Mouse (Mus musculus): ENCODE results near the gene Cd209g.

DNA sequence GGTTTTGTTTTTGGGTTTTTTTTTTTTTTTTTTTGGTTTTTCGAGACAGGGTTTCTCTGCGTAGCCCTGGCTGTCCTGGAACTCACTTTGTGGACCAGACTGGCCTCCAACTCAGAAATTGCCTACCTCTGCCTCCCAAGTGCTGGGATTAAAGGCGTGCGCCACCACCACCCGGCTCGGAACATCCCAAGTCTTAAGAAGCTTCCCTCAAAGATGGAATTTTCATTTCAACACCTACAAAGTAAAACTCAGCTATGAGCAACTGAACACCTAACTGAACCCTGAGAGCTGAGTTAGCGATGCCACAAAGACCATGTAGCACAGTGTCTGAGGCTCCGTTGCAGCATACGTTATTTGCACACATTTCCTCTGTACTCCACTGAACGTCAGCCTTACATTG is at the start of gene Cd209g:
- no peak for TF ChIP-seq HCFC1 (IDR thresholded peaks at IDR 0.05; ENCODE audit: borderline replicate concordance, insufficient read depth, low read length)
- TF ChIP-seq ZNF384 (IDR thresholded peaks at IDR 0.05; ENCODE audit: low read depth, low read length), result no peak
- TF ChIP-seq ZC3H11A (IDR thresholded peaks at IDR 0.05; ENCODE audit: borderline replicate concordance, low read depth, low read length), result no peak
- no peak for TF ChIP-seq CHD2 (IDR thresholded peaks at IDR 0.05; ENCODE audit: low read depth, low read length)
- no peak for TF ChIP-seq MAFK (IDR thresholded peaks at IDR 0.05; ENCODE audit: insufficient read depth, low read depth, low read length)
